Mouse (Mus musculus) MEL (cell line): ENCODE measurements at regions not wholly inside any gene's neighbourhood (a gene's known extent, or its start where the extent isn't known, plus 50 kb on each side); places are given as distances from the start of the nearest gene placed in this dataset.

Source experiments
- CTCF ChIP-seq, 3 experiments: IDR thresholded peaks in 2 of 3; conservative IDR thresholded peaks in 1 of 3; 2 replicates each; pipeline ENCODE4 v1.5.1; 2011 to 2012; ENCODE audit warnings: low read length in 3 of 3, low read depth in 2 of 3, mild to moderate bottlenecking in 2 of 3, improper control_type of control experiment in 1 of 3, inconsistent platforms in 1 of 3, mixed read lengths in 1 of 3, moderate library complexity in 1 of 3; ENCODE audit not compliant: control insufficient read depth in 1 of 3, insufficient read depth in 1 of 3, poor library complexity in 1 of 3, severe bottlenecking in 1 of 3
- E2F4 ChIP-seq: IDR thresholded peaks from 2 replicates; pipeline ENCODE4 v1.6.1; 2011; ENCODE audit warnings: low read depth, low read length, improper control_type of control experiment, borderline replicate concordance
- EP300 ChIP-seq, 2 experiments: IDR thresholded peaks; 2 replicates each; pipeline ENCODE4 v1.6.1; 2011; ENCODE audit warnings: improper control_type of control experiment in 2 of 2, low read length in 2 of 2, low read depth in 1 of 2, mild to moderate bottlenecking in 1 of 2
- JUND ChIP-seq: IDR thresholded peaks from 2 replicates; pipeline ENCODE4 v1.6.1; 2011; ENCODE audit warnings: low read depth, mild to moderate bottlenecking, improper control_type of control experiment, low read length
- KAT2A ChIP-seq: conservative IDR thresholded peaks from 2 replicates; pipeline ENCODE4 v1.6.1; 2012; ENCODE audit warnings: low read depth, low read length, improper control_type of control experiment, inconsistent platforms
- MAX ChIP-seq: IDR thresholded peaks from 2 replicates; pipeline ENCODE4 v1.6.1; 2011; ENCODE audit warnings: low read length, improper control_type of control experiment
- POLR2A ChIP-seq, 2 experiments: IDR thresholded peaks; 2 replicates each; pipeline ENCODE4 v1.6.1; 2011 to 2012; ENCODE audit warnings: low read length in 2 of 2, mild to moderate bottlenecking in 2 of 2, control low read depth in 1 of 2, improper control_type of control experiment in 1 of 2, low read depth in 1 of 2, moderate library complexity in 1 of 2; ENCODE audit not compliant: control insufficient read depth in 1 of 2, insufficient read depth in 1 of 2, poor library complexity in 1 of 2
- TAL1 ChIP-seq: IDR thresholded peaks from 2 replicates; pipeline ENCODE4 v1.6.1; 2012; ENCODE audit warnings: mild to moderate bottlenecking, inconsistent platforms, low read length, moderate library complexity, mixed read lengths
- TCF12 ChIP-seq: IDR thresholded peaks from 2 replicates; pipeline ENCODE4 v1.6.1; 2014; ENCODE audit warnings: low read depth, mild to moderate bottlenecking, inconsistent platforms, low read length, improper control_type of control experiment, moderate library complexity
- USF1 ChIP-seq: IDR thresholded peaks from 2 replicates; pipeline ENCODE4 v1.6.1; 2014; ENCODE audit warnings: low read depth, mild to moderate bottlenecking, inconsistent platforms, low read length, improper control_type of control experiment, moderate library complexity
- ZKSCAN1 ChIP-seq: IDR thresholded peaks from 2 replicates; pipeline ENCODE4 v1.6.1; 2012; ENCODE audit warnings: low read depth, mild to moderate bottlenecking, inconsistent platforms, low read length, improper control_type of control experiment, moderate library complexity
- ZNF384 ChIP-seq: IDR thresholded peaks from 2 replicates; pipeline ENCODE4 v1.6.1; 2012; ENCODE audit warnings: low read depth, mild to moderate bottlenecking, inconsistent platforms, low read length, improper control_type of control experiment

DNA sequence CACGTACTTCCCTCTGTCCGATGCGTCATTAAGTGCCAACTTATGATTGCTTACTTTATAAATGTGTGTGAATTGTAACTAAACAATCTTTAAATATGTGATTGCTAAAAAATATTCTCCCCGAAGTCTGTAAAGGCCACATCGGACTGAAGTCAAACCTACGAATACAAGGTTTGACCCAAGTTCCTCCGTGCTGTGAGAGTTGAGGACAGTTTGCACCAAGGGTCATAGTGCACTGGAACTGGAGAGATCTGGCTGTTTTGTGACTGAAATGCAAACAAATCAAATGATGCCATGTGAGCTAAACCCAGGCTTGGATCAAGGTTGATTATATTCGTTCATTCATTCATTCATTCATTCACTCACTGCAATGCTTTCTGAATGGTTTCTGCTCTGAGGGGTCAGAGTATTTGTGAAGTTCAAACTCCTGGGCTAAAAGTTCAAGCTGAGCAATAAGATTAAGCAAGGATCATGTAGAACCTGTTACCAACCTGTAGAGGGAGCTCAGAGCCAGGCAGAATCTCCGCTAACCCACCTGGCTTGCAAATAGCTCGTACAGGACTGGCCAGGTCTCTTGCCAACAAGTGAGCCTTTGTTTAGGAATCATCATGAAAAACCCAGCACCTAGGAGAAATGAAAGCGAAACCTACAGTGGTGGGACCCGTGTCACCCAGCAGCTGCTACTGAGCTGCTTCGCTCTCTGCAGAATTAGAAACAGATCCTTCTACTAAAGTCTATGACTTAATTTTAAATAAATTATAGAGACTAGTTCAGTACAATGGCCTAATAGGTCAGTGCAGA is 67.9 kb upstream of the Serbp1 start:
- TF ChIP-seq KAT2A (no peak), CTCF (IDR thresholded peaks at IDR 0.05 in 2 of 3, conservative IDR thresholded peaks at IDR 0.05 in 1 of 3; ENCODE audit: control insufficient read depth in 1 of 3, insufficient read depth in 1 of 3, low read depth in 2 of 3, low read length in 3 of 3, poor library complexity in 1 of 3, severe bottlenecking in 1 of 3) (peak; percentile 63 to 78 (median 70)), ZNF384 (no peak), POLR2A (IDR thresholded peaks at IDR 0.05; ENCODE audit: control insufficient read depth in 1 of 2, insufficient read depth in 1 of 2, low read depth in 1 of 2, low read length in 2 of 2, poor library complexity in 1 of 2) (no peak), EP300 (IDR thresholded peaks at IDR 0.05; ENCODE audit: low read depth in 1 of 2, low read length in 2 of 2) (no peak), TAL1 (no peak), MAX (no peak), TCF12 (no peak), USF1 (no peak), E2F4 (no peak), JUND (no peak), ZKSCAN1 (no peak)
